Mouse (Mus musculus) cerebellum, postnatal 14 days (tissue): ENCODE measurements around the gene Polr2g.
A peak's percentile ranks its signal among the peaks of the same experiment; 100 is the strongest.
"Not testable (repeated sequence)": the region's sequence is repeated elsewhere in the genome, so short reads cannot be mapped to it uniquely, and the experiment has no call there.

Source experiments
- DNase-seq, 2 experiments: peaks; one replicate each; pipeline ENCODE4 v3.0.0; 2021; ENCODE audit warnings: mixed read lengths in 2 of 2

Gene Polr2g

DNA sequence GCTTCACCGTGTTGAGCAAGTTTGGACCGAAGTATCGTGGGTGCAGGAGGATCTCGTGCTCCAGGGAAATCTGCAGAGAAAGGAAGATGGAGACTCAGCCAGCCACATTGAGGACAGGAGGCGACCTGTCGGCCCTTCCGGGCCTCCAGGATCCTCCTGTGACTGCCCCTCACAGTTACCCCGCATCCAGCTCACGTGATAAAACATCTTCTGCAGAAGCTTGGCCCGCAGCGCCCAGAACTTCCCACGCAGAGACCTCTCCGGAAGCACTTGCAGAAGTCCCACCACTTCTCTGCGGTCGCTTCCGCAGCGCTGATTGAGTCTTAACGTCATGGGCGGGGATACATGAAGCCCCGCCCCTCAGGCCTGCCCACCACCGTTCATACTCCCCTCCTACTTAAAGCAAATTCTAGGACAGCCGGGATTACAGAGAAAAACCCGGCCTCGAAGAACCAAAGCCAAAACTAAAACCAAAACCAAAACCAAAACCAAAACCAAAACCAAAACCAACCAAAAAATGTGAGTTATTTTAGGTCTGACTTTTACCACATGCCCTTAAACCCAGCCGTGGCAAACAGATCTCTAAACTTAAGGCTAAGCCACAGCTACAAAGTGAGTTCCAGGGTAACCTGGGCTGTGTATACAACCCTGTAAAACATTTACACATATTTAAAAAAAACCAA, at the start of gene Polr2g:
TSS of gene Polr2g (minus strand) at position 314 of the 683 bp plus-strand sequence.
- peak; percentile 90 for DNase-seq

GRCm38 (mm10) chr19:8844371-8845129, 46.2 kb upstream of the Polr2g start:
- DNase-seq, result peak; percentile 85 to 94

DNA sequence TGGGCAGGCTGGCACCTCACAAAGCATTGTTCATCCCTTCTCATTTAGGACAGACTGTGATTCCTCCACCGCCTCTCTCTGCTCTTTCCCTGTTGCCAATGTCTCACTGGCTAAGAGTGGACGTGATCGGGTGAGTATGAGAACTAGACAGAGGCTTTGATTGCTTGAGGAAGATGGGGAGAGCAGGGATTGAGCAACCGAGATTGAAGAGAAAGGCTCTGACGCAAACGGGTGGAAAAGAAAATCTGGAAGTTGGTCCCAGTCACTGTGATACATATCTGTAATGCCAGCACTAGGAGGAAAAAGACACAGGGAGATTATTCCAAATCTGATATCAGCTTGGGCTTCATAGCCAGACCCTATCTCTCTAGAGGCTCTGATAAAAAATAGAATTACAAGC, 44.6 kb upstream of the Polr2g start:
- no peak for DNase-seq

DNA sequence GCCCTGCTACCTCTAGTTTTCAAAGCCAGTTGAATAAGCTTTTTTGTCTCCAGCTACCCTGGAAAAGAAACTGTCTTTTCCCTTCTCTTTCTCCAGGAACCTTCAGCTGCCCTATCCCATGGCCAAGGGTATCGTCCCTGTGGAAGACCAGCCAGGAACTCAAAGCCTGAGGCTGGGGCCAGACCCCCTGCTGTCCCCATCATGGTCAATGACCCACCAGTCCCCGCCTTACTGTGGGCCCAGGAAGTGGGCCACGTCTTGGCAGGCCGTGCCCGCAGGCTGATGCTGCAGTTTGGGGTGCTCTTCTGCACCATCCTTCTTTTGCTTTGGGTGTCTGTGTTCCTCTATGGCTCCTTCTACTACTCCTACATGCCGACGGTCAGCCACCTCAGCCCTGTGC, 42.6 kb upstream of the Polr2g start:
- DNase-seq, result peak in 1 of 2 experiments; percentile 61

- DNase-seq, result peak; percentile 85 to 87
Measured at GRCm38 (mm10) chr19:8839908-8840791, 41.8 kb upstream of the Polr2g start.

GRCm38 (mm10) chr19:8839103-8839907, 40.9 kb upstream of the Polr2g start, which contains the start of gene Gng3:
TSS of gene Gng3 (minus strand) at chr19:8839194.
- peak; percentile 91 to 93 for DNase-seq

DNA sequence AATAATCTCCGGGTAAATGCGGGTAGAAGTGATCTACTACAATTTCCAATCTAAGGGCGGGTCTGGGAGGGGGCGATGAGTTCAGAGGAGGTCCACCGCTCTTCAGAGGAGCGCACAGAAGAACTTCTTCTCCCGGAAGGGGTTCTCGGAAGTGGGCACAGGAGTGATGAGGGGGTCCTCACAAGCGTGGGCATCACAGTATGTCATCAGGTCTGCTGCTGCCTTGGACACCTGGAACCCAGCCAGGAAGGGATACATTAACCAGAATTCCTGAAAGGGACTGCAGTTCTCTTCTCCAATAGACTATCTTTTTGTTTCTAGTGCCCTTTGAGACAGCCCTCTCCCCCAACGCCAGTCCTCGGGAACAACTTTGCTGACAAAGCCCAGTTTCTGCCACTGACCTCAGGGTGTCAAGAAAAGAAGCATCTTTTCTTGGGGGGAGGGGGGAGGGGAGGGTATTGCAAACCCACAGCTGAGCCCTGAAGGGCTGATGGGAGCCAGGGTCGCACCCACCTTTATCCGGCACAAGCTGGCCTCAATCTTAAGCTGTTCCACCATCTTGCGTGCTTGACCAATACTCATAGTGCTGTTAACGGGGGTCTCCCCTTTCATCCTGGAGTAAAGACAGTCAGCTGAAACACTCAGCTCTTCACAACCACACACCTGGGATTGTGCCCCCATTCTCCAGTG, 39.8 kb upstream of the Polr2g start:
- DNase-seq, result peak; percentile 78 to 80

GRCm38 (mm10) chr19:8837251-8837791, 38.9 kb upstream of the Polr2g start, which contains the start of gene Bscl2:
TSS of gene Bscl2 (plus strand) at chr19:8837467.
- DNase-seq, result peak; percentile 89 to 90

DNA sequence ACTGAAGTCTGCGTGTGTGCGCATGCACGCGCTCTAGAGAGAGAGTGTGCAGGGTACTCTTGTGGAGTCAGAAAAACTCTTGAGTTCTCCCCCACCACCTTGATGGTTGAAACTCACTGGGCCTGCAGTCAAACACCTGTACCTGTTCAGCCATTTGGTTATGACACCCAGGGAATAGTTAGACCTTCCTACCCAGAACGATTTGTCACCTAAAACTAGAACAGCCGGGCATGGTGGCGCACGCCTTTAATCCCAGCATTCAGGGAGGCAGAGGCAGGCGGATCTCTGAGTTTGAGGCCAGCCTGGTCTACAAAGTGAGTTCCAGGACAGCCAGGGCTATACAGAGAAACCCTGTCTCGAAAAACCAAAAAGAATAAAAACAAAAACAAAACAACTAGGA, 38.0 kb upstream of the Polr2g start:
- DNase-seq, result not testable (repeated sequence)

- no peak for DNase-seq
Measured at GRCm38 (mm10) chr19:8832971-8833370, 34.6 kb upstream of the Polr2g start.

DNA sequence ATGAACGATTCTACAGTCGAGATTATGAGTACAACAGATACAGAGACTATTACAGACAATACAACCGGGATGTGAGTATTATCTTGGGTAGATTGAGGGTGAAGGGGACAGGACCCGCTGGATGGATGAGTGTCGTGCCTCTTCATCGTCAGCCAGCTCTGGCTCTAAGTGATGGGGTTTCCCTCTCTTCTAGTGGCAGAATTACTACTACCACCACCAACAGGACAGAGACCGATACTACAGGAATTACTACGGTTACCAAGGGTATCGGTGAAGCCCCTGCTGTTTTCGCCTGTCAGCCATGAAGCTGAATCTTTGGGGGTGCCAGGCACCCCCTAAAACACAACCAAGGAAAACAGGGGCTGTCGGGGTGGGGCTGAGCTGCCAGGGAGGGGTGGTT, 32.9 kb upstream of the Polr2g start:
- peak in 1 of 2 experiments; percentile 44 for DNase-seq

DNA sequence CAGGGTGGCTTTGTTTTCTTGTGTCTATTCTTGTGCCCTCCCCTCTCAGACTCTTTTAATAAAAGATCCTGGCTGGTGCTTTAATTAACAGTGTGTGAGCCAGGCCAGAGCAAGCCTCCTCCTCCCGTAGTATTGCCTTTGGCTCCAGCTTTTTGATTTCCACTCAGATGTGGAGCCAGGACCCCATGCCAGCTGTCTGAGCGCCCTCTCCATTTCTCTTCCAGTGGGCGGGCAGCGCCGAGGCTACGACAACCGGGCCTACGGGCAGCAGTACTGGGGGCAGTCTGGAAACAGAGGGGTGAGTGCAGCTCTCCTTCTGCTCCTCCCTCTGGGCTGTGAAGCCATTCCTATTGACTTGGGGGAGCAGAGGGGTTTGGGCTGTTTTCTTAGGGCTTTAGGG, 32.3 kb upstream of the Polr2g start:
- peak in 1 of 2 experiments; percentile 47 for DNase-seq

GRCm38 (mm10) chr19:8829660-8830059, 31.3 kb upstream of the Polr2g start, which contains the start of gene AC129217.1:
TSS of gene AC129217.1 (plus strand) at chr19:8829773.
- no peak for DNase-seq

GRCm38 (mm10) chr19:8822696-8823095, 24.3 kb upstream of the Polr2g start:
- DNase-seq, result peak; percentile 79

- DNase-seq, result no peak
Measured at GRCm38 (mm10) chr19:8821146-8821545, 22.8 kb upstream of the Polr2g start.

DNA sequence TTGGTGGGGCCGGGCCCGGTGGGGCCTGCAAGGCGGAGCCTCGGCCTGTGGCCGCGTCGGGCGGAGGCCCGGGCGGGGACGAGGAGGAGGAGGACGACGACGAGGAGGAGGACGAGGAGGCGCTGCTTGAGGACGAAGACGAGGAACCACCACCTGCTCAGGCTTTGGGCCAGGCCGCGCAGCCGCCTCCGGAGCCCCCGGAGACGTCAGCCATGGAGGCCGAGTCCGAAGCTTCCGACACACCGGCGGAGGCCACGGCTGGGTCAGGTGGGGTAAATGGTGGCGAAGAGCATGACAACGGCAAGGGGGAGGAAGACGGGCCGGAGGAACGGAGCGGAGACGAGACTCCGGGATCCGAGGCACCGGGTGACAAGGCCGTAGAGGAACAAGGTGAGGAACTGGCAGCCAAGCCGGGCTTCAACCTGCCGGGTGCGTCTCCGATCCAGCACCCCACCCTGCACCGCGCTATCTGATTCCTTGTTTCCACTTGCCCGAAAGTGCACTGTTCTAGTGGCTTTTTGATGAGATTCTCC, 22.1 kb upstream of the Polr2g start:
- DNase-seq, result no peak

DNA sequence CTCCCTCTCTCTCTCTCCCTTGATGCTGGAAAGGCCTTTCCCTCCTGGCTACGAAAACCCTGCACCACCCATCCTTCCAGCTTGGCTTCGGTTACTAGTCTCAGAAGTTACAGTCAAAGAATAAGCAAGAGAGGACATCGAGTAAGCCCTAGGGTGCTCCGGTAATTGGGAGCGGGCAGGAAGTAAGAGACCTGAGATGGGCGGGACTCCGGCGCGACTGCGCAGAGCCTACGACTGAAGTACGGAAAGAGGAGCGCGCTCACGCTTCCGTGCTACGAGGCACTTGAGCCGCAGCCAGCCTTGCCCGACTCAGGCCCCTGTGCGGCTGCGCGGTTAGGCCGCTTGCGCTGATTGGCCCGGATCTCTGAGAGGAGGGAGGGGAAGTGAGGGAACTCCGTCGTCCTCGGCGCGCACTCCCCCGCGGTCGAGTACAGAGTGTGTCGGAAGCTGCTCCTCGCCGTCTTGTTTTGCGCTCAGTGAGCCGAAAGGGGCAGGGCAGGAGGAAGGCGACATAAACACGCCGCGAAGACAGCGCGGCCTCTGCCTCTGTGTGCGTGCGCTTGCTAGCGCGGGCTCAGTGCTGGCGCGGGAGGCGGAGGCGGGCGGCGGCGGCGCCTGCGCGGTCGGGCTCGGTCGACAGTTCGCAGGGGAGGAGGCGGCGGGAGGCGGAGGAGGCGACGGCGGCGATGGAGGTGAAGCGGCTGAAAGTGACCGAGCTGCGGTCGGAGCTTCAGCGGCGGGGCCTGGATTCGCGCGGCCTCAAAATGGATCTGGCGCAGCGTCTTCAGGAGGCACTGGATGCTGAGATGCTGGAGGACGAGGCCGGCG, 21.4 kb upstream of the Polr2g start, which contains the start of gene Hnrnpul2:
TSS of gene Hnrnpul2 (plus strand) at position 415 of the 828 bp plus-strand sequence.
- DNase-seq, result peak; percentile 99

DNA sequence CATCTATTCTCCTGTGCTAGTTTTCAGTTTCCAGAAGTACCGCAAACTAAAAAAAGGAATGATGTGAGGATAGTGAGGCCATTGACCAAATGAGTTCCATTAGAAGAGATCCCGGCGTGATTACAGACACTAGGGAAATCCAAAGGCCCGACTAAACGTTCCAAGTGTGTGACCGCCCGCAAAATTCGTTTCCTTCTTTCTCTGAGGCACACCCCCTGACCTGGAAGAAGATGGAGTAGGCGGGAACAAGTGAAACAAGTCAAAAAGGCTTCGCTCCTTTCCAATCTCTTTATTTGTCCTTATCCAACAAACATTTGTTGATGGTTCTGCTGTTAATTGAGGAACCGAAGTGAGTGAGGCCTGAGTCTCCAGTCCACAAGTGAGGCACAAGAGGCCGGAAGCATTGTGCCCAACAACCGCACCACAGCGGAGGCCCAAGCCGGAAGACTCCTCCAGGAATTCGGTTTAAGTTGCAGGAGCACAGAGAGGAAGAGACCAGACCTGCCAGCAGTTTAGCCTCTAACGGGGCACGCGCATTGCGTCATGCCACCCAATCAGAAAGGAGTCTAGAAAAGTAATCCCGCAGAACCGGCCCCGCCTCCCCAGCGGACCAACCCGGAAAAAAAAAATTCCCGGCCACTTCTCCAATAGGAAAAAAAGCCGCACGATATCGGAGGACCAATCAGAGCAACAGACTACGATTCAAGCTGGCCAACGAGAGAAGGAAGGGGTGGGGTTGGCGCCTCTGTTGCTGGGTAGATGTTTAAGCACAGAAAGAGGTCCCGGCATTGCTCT, 20.6 kb upstream of the Polr2g start, which contains the start of gene Ttc9c:
TSS of gene Ttc9c (minus strand) at position 533 of the 795 bp plus-strand sequence.
- DNase-seq, result peak; percentile 95 to 97
